ENCODE assay signal across 22 mouse cellular contexts in genomic region chr14:118850011-118850695, GRCm38 (mm10).
DNase-seq lines count a peak whose midpoint lies in the region; ATAC-seq and TF ChIP-seq lines count a peak whose summit lies in the region.
"Had no signal": no experiment of that assay in that cellular context is flagged by ENCODE, and none has a peak within 500 bp of the region (broad histone marks: within the 10 kb centered on the region; RNA-seq: fewer than 3 reads in every experiment).

No protein-coding gene starts in this region.

- H3K4me3 ChIP-seq in embryonic facial prominence, embryonic 14.5 days (ENCODE audit: low read depth, low read length): no peak overlapping the region
- no peak overlapping the region for H3K4me3 ChIP-seq in embryonic facial prominence, embryonic 10.5 days
- no peak overlapping the region for H3K4me3 ChIP-seq in lung, embryonic 15.5 days
- peak overlapping the region; percentile 85 for H3K4me3 ChIP-seq in megakaryocyte, embryonic 14.5 days (replicated peaks)
- H3K4me3 ChIP-seq in midbrain, postnatal 0 days (ENCODE audit: low read depth, low read length): no peak overlapping the region
- no peak overlapping the region for H3K4me3 ChIP-seq in limb, embryonic 10.5 days
- H3K4me3 ChIP-seq: forebrain, embryonic 15.5 days; gastrocnemius, adult 2 months; heart, adult 2 months; hindbrain, embryonic 13.5 days; limb, embryonic 12.5 days; midbrain, embryonic 12.5 days; myocyte had no signal

- ATAC-seq in embryonic facial prominence, embryonic 14.5 days (ENCODE audit: low read depth): no peak
- ATAC-seq in lung, embryonic 15.5 days (ENCODE audit: borderline replicate concordance, extremely low read depth, low FRiP score, low TSS enrichment): no peak
- ATAC-seq in midbrain, postnatal 0 days (ENCODE audit: low FRiP score): no peak
- no peak for ATAC-seq in cerebellum, adult (ENCODE audit: insufficient number of reproducible peaks, low FRiP score, low TSS enrichment)
- ATAC-seq: forebrain, embryonic 15.5 days; Patski had no signal

- H3K4me2 ChIP-seq in embryonic facial prominence, embryonic 14.5 days (ENCODE audit: low read depth, low read length): no peak overlapping the region
- H3K4me2 ChIP-seq in lung, embryonic 15.5 days: peak overlapping the region; percentile 27; the same call in 1 of the 2 replicates
- H3K4me2 ChIP-seq in midbrain, postnatal 0 days (ENCODE audit: low read depth, low read length, poor library complexity, severe bottlenecking): no peak overlapping the region
- H3K4me2 ChIP-seq: forebrain, embryonic 15.5 days; hindbrain, embryonic 13.5 days; limb, embryonic 12.5 days; midbrain, embryonic 12.5 days had no signal

- H3K9me3 ChIP-seq in embryonic facial prominence, embryonic 14.5 days (ENCODE audit: control insufficient read depth, low read length): no peaks in the 10 kb centered on the region
- no peaks in the 10 kb centered on the region for H3K9me3 ChIP-seq in embryonic facial prominence, embryonic 10.5 days
- H3K9me3 ChIP-seq in lung, embryonic 15.5 days: no peaks in the 10 kb centered on the region
- H3K9me3 ChIP-seq in megakaryocyte, embryonic 14.5 days: no peaks in the 10 kb centered on the region
- no peaks in the 10 kb centered on the region for H3K9me3 ChIP-seq in midbrain, postnatal 0 days (ENCODE audit: low read length)
- no peaks in the 10 kb centered on the region for H3K9me3 ChIP-seq in limb, embryonic 10.5 days (replicated peaks)
- H3K9me3 ChIP-seq: forebrain, embryonic 15.5 days; hindbrain, embryonic 13.5 days; limb, embryonic 12.5 days; midbrain, embryonic 12.5 days had no signal

- 77% methylated on average over 11 of the region's 11 CpGs for WGBS in embryonic facial prominence, embryonic 14.5 days
- 82% methylated on average over 11 of the region's 11 CpGs for WGBS in embryonic facial prominence, embryonic 10.5 days
- WGBS in lung, embryonic 15.5 days: 53% methylated on average over 11 of the region's 11 CpGs
- WGBS in midbrain, postnatal 0 days: 76% methylated on average over 11 of the region's 11 CpGs
- WGBS in limb, embryonic 10.5 days: 81% methylated on average over 11 of the region's 11 CpGs

- no peaks in the 10 kb centered on the region for H3K36me3 ChIP-seq in embryonic facial prominence, embryonic 14.5 days (ENCODE audit: control insufficient read depth, insufficient read depth, low read length)
- H3K36me3 ChIP-seq in embryonic facial prominence, embryonic 10.5 days (replicated peaks): no peaks in the 10 kb centered on the region
- no peaks in the 10 kb centered on the region for H3K36me3 ChIP-seq in lung, embryonic 15.5 days
- H3K36me3 ChIP-seq in megakaryocyte, embryonic 14.5 days (replicated peaks; ENCODE audit: low read length): no peaks in the 10 kb centered on the region
- H3K36me3 ChIP-seq in midbrain, postnatal 0 days (ENCODE audit: insufficient read depth, low read length): no peaks in the 10 kb centered on the region
- no peaks in the 10 kb centered on the region for H3K36me3 ChIP-seq in limb, embryonic 10.5 days
- H3K36me3 ChIP-seq: forebrain, embryonic 15.5 days; hindbrain, embryonic 13.5 days; limb, embryonic 12.5 days; midbrain, embryonic 12.5 days had no signal

- H3K9ac ChIP-seq in embryonic facial prominence, embryonic 14.5 days (ENCODE audit: low read depth, low read length): no peak overlapping the region
- H3K9ac ChIP-seq in lung, embryonic 15.5 days: no peak overlapping the region
- no peak overlapping the region for H3K9ac ChIP-seq in midbrain, postnatal 0 days (replicated peaks; ENCODE audit: low read length, poor library complexity, severe bottlenecking)
- H3K9ac ChIP-seq: forebrain, embryonic 15.5 days; hindbrain, embryonic 13.5 days; limb, embryonic 12.5 days; liver, embryonic 14.5 days; midbrain, embryonic 12.5 days had no signal

- H3K27me3 ChIP-seq in embryonic facial prominence, embryonic 14.5 days (replicated peaks; ENCODE audit: control insufficient read depth, insufficient read depth, low read length): peaks cover 6% of the 10 kb centered on the region
- H3K27me3 ChIP-seq in embryonic facial prominence, embryonic 10.5 days (replicated peaks; ENCODE audit: low read depth, poor library complexity, severe bottlenecking): peaks cover 29% of the 10 kb centered on the region
- H3K27me3 ChIP-seq in lung, embryonic 15.5 days: peaks cover 6% of the 10 kb centered on the region; the same call in 1 of the 2 replicates
- H3K27me3 ChIP-seq in megakaryocyte, embryonic 14.5 days (replicated peaks): peaks cover 49% of the 10 kb centered on the region
- no peaks in the 10 kb centered on the region for H3K27me3 ChIP-seq in midbrain, postnatal 0 days (ENCODE audit: insufficient read depth, low read length)
- H3K27me3 ChIP-seq in limb, embryonic 10.5 days (ENCODE audit: low read depth, poor library complexity, severe bottlenecking): peaks cover 22% of the 10 kb centered on the region
- H3K27me3 ChIP-seq: Patski had no signal

- no peak for TF ChIP-seq CTCF in midbrain, postnatal 0 days (IDR thresholded peaks at IDR 0.05)

- DNase-seq in embryonic facial prominence, embryonic 14.5 days (ENCODE audit: low spot score): no peak
- no peak for DNase-seq in embryonic facial prominence, embryonic 10.5 days (ENCODE audit: low spot score)
- no peak for DNase-seq in midbrain, postnatal 0 days (ENCODE audit: low spot score)
- DNase-seq in limb, embryonic 10.5 days (ENCODE audit: low spot score): no peak
- DNase-seq in frontal cortex, postnatal 14 days (ENCODE audit: low spot score in 2 of 2): no peak
- DNase-seq: cerebellum, adult 11 months; gastrocnemius, adult 2 months; heart, adult 2 months; kidney, adult 18-20 months; kidney, postnatal 4 days; layer of hippocampus, postnatal 36 days; thymus, adult 2 months had no signal

- 0 out of 2 replicates have a peak overlapping the region, but pooled peaks have one; percentile 4 for H3K27ac ChIP-seq in embryonic facial prominence, embryonic 14.5 days (replicated peaks; ENCODE audit: low read depth, low read length)
- H3K27ac ChIP-seq in embryonic facial prominence, embryonic 10.5 days (replicated peaks): no peak overlapping the region
- peak overlapping the region; percentile 90 for H3K27ac ChIP-seq in lung, embryonic 15.5 days
- H3K27ac ChIP-seq in midbrain, postnatal 0 days (ENCODE audit: low read depth, low read length): no peak overlapping the region
- H3K27ac ChIP-seq in limb, embryonic 10.5 days: no peak overlapping the region
- H3K27ac ChIP-seq: forebrain, embryonic 15.5 days; gastrocnemius, adult 2 months; heart, adult 2 months; hindbrain, embryonic 13.5 days; limb, embryonic 12.5 days; liver, embryonic 14.5 days; midbrain, embryonic 12.5 days had no signal

- no peaks in the 10 kb centered on the region; the same call in 1 of the 2 replicates for H3K4me1 ChIP-seq in embryonic facial prominence, embryonic 14.5 days (ENCODE audit: control insufficient read depth, insufficient read depth, low read length)
- H3K4me1 ChIP-seq in embryonic facial prominence, embryonic 10.5 days: peaks cover 22% of the 10 kb centered on the region
- peaks cover 36% of the 10 kb centered on the region for H3K4me1 ChIP-seq in lung, embryonic 15.5 days
- H3K4me1 ChIP-seq in megakaryocyte, embryonic 14.5 days: peaks cover 26% of the 10 kb centered on the region
- 0 out of 2 replicates have a peak, but pooled peaks cover 2% of the 10 kb centered on the region for H3K4me1 ChIP-seq in midbrain, postnatal 0 days (ENCODE audit: insufficient read depth, low read length)
- H3K4me1 ChIP-seq in limb, embryonic 10.5 days: peaks cover 28% of the 10 kb centered on the region

Comparison
In these comparisons a context has a peak if more than half of its experiments do, and no peak if none do; other contexts are left out.
1. H3K27ac ChIP-seq: peak in embryonic facial prominence, embryonic 14.5 days (single experiment) and lung, embryonic 15.5 days (single experiment); none in embryonic facial prominence, embryonic 10.5 days (single experiment), midbrain, postnatal 0 days (single experiment) and limb, embryonic 10.5 days (single experiment).